Mouse (Mus musculus) mouse trophoblast stem cell (cell line): ENCODE data around the gene Oxct1.

Source experiments
- in situ Hi-C, 2 experiments: fragments of 300-500 bp; cut with MseI, MboI; formaldehyde crosslinking; loops; 2 replicates in 1 of 2; 3 replicates in 1 of 2; pipeline ENCODE4 v1.15.1; 2025

Oxct1 gene

GRCm38 (mm10) chr15:4026231-4026773 lies at the start of gene Oxct1:
Gene Oxct1 (plus strand): TSS chr15:4026383.
- in situ Hi-C loops: no loop called here

GRCm38 (mm10) chr15:3978279-3978678 lies 47.9 kb upstream of the Oxct1 start:
- in situ Hi-C loops: no loop called here

GRCm38 (mm10) chr15:3979061-3979848 lies 46.9 kb upstream of the Oxct1 start, which contains the start of gene Fbxo4:
Gene Fbxo4 (minus strand): TSS chr15:3979573.
- in situ Hi-C loops: no loop called here

- in situ Hi-C loops: no loop called here
These were observed 46.3 kb upstream of the Oxct1 start for GRCm38 (mm10) chr15:3979871-3980270.

- in situ Hi-C loops: no loop called here
These were observed 43.5 kb upstream of the Oxct1 start for GRCm38 (mm10) chr15:3982732-3983131.

GRCm38 (mm10) chr15:3984876-3985275 lies 41.3 kb upstream of the Oxct1 start:
- in situ Hi-C loops: no loop called here

GRCm38 (mm10) chr15:3987981-3988380 lies 38.2 kb upstream of the Oxct1 start:
- in situ Hi-C loops: no loop called here

- in situ Hi-C loops: no loop called here
These were observed 31.2 kb upstream of the Oxct1 start for GRCm38 (mm10) chr15:3994852-3995447.

- in situ Hi-C loops: no loop called here
These were observed 30.5 kb upstream of the Oxct1 start, which contains the start of gene AW549877 for GRCm38 (mm10) chr15:3995448-3996266. Gene AW549877 (minus strand): TSS chr15:3995744.

GRCm38 (mm10) chr15:3996267-3997010 lies 29.7 kb upstream of the Oxct1 start:
- in situ Hi-C loops: no loop called here

GRCm38 (mm10) chr15:3999144-3999543 lies 27.0 kb upstream of the Oxct1 start:
- in situ Hi-C loops: no loop called here

GRCm38 (mm10) chr15:4000536-4000935 lies 25.6 kb upstream of the Oxct1 start:
- in situ Hi-C loops: no loop called here

GRCm38 (mm10) chr15:4013873-4014272 lies 12.3 kb upstream of the Oxct1 start:
- in situ Hi-C loops: no loop called here

- in situ Hi-C loops: no loop called here
These were observed 5.5 kb upstream of the Oxct1 start for GRCm38 (mm10) chr15:4020711-4021110.

- in situ Hi-C loops: no loop called here
These were observed 2.4 kb upstream of the Oxct1 start for GRCm38 (mm10) chr15:4023747-4024146.

- in situ Hi-C loops: no loop called here
These were observed 1.3 kb upstream of the Oxct1 start for GRCm38 (mm10) chr15:4024726-4025507.

- in situ Hi-C loops: no loop called here
These were observed 677 bp upstream of the Oxct1 start for GRCm38 (mm10) chr15:4025508-4025904.

GRCm38 (mm10) chr15:4026831-4027584 lies 825 bp downstream of the Oxct1 start:
- in situ Hi-C loops: no loop called here

- in situ Hi-C loops: no loop called here
These were observed 1.7 kb downstream of the Oxct1 start for GRCm38 (mm10) chr15:4027671-4028410.
